Mouse (Mus musculus): ENCODE results near the gene Bsdc1. TPM values are rescaled to one million over a fixed set of nuclear protein-coding genes. Genes with fewer than 3 reads are reported as not detected.

Bsdc1 gene
- 80.0 and 116 TPM in 2 replicates for polyA plus RNA-seq (2012)

GRCm38 (mm10) chr4:129461183-129461960, at the start of gene Bsdc1:
Bsdc1 (plus strand) TSS chr4:129461581.

GRCm38 (mm10) chr4:129440340-129441063, 20.9 kb upstream of the Bsdc1 start, which contains the start of gene Zbtb8b:
Zbtb8b (minus strand) TSS chr4:129440853.

GRCm38 (mm10) chr4:129490972-129491880, 29.8 kb downstream of the Bsdc1 start, which contains the start of the genes Tssk3 and Fam229a:
Tssk3 (minus strand) TSS chr4:129491022.
Fam229a (plus strand) TSS chr4:129491190.

DNA sequence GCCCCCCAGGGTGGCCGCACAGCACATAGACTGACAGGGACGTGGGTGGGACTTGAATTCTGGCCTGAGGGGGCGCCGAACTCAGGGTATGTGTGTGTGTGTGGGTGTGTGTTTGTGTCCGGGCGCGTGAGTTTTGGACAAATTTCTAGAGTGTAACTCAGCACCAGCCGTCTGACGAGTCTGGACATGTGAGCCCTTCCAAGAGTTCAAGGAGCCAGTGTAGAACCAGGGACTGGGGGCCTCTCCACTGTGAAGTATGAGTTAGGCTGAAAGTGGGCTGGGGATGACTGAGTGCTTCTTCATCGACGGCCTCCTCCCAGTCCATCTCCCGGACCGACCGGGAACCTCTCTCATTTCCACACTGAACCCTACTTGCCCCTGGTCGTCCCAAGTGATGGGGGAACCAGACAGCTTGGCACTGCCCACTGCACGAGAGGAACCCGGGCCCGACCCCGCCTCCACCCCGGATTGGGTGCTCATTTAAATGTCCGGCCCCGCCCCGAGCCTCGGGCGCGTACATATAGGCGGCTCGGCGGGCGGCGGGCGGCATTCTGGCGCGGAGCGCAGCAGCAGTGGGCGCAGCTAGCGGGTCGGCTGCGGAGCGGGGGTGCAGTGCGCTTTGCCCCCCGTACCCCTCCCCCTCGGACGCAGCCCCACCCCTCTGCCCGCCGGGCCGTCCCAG, 51.8 kb downstream of the Bsdc1 start, which contains the start of gene Marcksl1:
Marcksl1 (plus strand) TSS at position 496 of the 682 bp plus-strand sequence.

Other genes with a start within 250 kb of the Bsdc1 start
- 5.6 and 6.0 TPM in 2 replicates for gene C77080, start 200.2 kb upstream of the Bsdc1 start, polyA plus RNA-seq (2012)
- gene Sync, start 174.0 kb upstream of the Bsdc1 start, polyA plus RNA-seq (2012) = not detected in 2 replicates
- gene Rbbp4, start 126.2 kb upstream of the Bsdc1 start, polyA plus RNA-seq (2012) = 51.0 and 59.6 TPM in 2 replicates
- 2.6 and 3.8 TPM in 2 replicates for gene Zbtb8os, start 125.9 kb upstream of the Bsdc1 start, polyA plus RNA-seq (2012)
- 3.2 and 3.7 TPM in 2 replicates for gene Zbtb8a, start 83.5 kb upstream of the Bsdc1 start, polyA plus RNA-seq (2012)
- gene Zbtb8b, start 20.7 kb upstream of the Bsdc1 start, polyA plus RNA-seq (2012) = not detected in 2 replicates
- gene Tssk3, start 29.4 kb downstream of the Bsdc1 start, polyA plus RNA-seq (2012) = not detected in 2 replicates
- 3.2 and 3.4 TPM in 2 replicates for gene Fam229a, start 29.6 kb downstream of the Bsdc1 start, polyA plus RNA-seq (2012)
- gene Marcksl1, start 52.0 kb downstream of the Bsdc1 start, polyA plus RNA-seq (2012) = 233 and 330 TPM in 2 replicates
- 115 and 122 TPM in 2 replicates for gene Hdac1, start 81.1 kb downstream of the Bsdc1 start, polyA plus RNA-seq (2012)
- gene Lck, start 112.1 kb downstream of the Bsdc1 start, polyA plus RNA-seq (2012) = 6.4 and 7.9 TPM in 2 replicates
- gene Fam167b, start 117.0 kb downstream of the Bsdc1 start, polyA plus RNA-seq (2012) = not detected in 2 replicates
- gene Eif3i, start 139.1 kb downstream of the Bsdc1 start, polyA plus RNA-seq (2012) = 131 and 152 TPM in 2 replicates
- gene Tmem234, start 139.1 kb downstream of the Bsdc1 start, polyA plus RNA-seq (2012) = 186 and 194 TPM in 2 replicates
- gene Dcdc2b, start 152.7 kb downstream of the Bsdc1 start, polyA plus RNA-seq (2012) = 1.2 and 3.3 TPM in 2 replicates
- 2.2 and 6.9 TPM in 2 replicates for gene Iqcc, start 157.5 kb downstream of the Bsdc1 start, polyA plus RNA-seq (2012)
- 38.4 and 40.8 TPM in 2 replicates for gene Ccdc28b, start 162.4 kb downstream of the Bsdc1 start, polyA plus RNA-seq (2012)
- 53.0 and 92.0 TPM in 2 replicates for gene Txlna, start 179.5 kb downstream of the Bsdc1 start, polyA plus RNA-seq (2012)
- 11.6 and 17.3 TPM in 2 replicates for gene Kpna6, start 211.2 kb downstream of the Bsdc1 start, polyA plus RNA-seq (2012)
- gene Tmem39b, start 235.3 kb downstream of the Bsdc1 start, polyA plus RNA-seq (2012) = 52.7 and 54.5 TPM in 2 replicates